Mouse (Mus musculus) intestine, postnatal 0 days (tissue): ENCODE data around the gene Zbtb8a. TPM values are rescaled to one million over a fixed set of nuclear protein-coding genes. Genes with fewer than 3 reads are reported as not detected.
A peak's percentile ranks its signal among the peaks of the same experiment; 100 is the strongest.

ENCODE experiments used
- ATAC-seq: fragments of 200-750 bp; cut with Nextera tagmentation; 2 replicates; pipeline ENCODE4 v1.8.0; 2017; ENCODE audit warnings: mild to moderate bottlenecking, moderate TSS enrichment, moderate library complexity
- H3K27ac ChIP-seq: fragments of 300-500 bp; sonication (generic); 2 replicates; pipeline ENCODE4 v1.5.1; 2014; ENCODE audit warnings: mild to moderate bottlenecking, low read depth, low read length, moderate library complexity
- H3K27me3 ChIP-seq: fragments of 300-500 bp; sonication (generic); replicated peaks from 2 replicates; pipeline ENCODE4 v1.6.1; 2014; ENCODE audit warnings: low read length, mixed read lengths; ENCODE audit not compliant: control insufficient read depth, insufficient read depth
- H3K36me3 ChIP-seq: fragments of 300-500 bp; sonication (generic); 2 replicates; pipeline ENCODE4 v1.6.1; 2014; ENCODE audit warnings: mild to moderate bottlenecking, moderate library complexity; ENCODE audit not compliant: control insufficient read depth, insufficient read depth
- H3K4me1 ChIP-seq: fragments of 300-500 bp; sonication (generic); replicated peaks from 2 replicates; pipeline ENCODE4 v1.6.1; 2014; ENCODE audit warnings: antibody characterized with exemption, low read length, mixed read lengths; ENCODE audit not compliant: control insufficient read depth, insufficient read depth
- H3K4me2 ChIP-seq: fragments of 300-500 bp; sonication (generic); replicated peaks from 2 replicates; pipeline ENCODE4 v1.6.1; 2014; ENCODE audit warnings: low read depth, mild to moderate bottlenecking, moderate library complexity
- H3K4me3 ChIP-seq: fragments of 300-500 bp; sonication (generic); 2 replicates; pipeline ENCODE4 v1.5.1; 2014; ENCODE audit warnings: low read depth, low read length
- H3K9ac ChIP-seq: fragments of 300-500 bp; sonication (generic); 2 replicates; pipeline ENCODE4 v1.6.1; 2014; ENCODE audit warnings: mild to moderate bottlenecking, low read depth, low read length
- H3K9me3 ChIP-seq: fragments of 300-500 bp; sonication (generic); 2 replicates; pipeline ENCODE4 v1.6.1; 2016; ENCODE audit warnings: mixed run types; ENCODE audit not compliant: control insufficient read depth
- CTCF ChIP-seq: sonication (generic); IDR thresholded peaks from 2 replicates; pipeline ENCODE4 v1.5.1; 2016; ENCODE audit warnings: low read depth, mild to moderate bottlenecking, control low read depth, antibody characterized with exemption, moderate library complexity
- WGBS: fragments of 180-500 bp; shearing (Covaris S2); extraction: QIAGEN DNeasy Blood & Tissue Kit; methylation state at CpG from one replicate; pipeline ENCODE4 v1.1.7; 2014; 5-methylcytosine and 5-hydroxymethylcytosine counted together
- polyA plus RNA-seq: library from polyadenylated mRNA; unstranded; fragments of >200 nt; fragmentation: Nextera tagmentation; extraction: Ambion mirVana; gene quantifications from 2 replicates; pipeline ENCODE4 v1.2.1, GENCODE M21; 2015

The Zbtb8a gene
- polyA plus RNA-seq, 1 experiment from 2014 or later = 7.1 TPM

DNA sequence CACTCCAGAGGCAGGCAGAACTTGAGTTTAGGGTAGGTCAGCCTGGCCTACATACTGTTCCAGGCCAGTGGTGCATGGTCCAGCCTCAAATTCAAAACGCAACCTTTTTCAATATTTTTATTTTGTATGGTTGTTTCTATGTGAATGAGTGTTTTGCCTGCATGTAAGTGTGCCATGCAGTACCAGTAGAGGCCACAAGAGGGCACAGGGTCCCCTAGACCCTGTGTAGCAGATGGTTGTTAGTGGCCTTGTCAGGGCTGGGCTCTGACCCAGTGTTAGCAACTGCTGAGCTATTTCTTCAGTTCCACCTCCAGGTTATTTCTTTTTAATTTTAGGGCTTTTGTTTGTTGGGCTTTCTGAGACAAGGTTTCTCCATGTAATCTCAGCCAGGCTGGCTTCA is 27.3 kb downstream of the Zbtb8a start:
- no peak overlapping the region for H3K27ac ChIP-seq
- no peaks in the 10 kb centered on the region for H3K27me3 ChIP-seq
- no peaks in the 10 kb centered on the region for H3K4me1 ChIP-seq
- peak; percentile 95 for TF ChIP-seq CTCF
- H3K4me3 ChIP-seq = no peak overlapping the region
- ATAC-seq = peak; percentile 73
- no peaks in the 10 kb centered on the region for H3K9me3 ChIP-seq
- 28% methylated on average over 1 of the region's 1 CpGs for WGBS
- H3K9ac ChIP-seq = no peak overlapping the region
- peaks cover 38% of the 10 kb centered on the region for H3K36me3 ChIP-seq
- H3K4me2 ChIP-seq = no peak overlapping the region

DNA sequence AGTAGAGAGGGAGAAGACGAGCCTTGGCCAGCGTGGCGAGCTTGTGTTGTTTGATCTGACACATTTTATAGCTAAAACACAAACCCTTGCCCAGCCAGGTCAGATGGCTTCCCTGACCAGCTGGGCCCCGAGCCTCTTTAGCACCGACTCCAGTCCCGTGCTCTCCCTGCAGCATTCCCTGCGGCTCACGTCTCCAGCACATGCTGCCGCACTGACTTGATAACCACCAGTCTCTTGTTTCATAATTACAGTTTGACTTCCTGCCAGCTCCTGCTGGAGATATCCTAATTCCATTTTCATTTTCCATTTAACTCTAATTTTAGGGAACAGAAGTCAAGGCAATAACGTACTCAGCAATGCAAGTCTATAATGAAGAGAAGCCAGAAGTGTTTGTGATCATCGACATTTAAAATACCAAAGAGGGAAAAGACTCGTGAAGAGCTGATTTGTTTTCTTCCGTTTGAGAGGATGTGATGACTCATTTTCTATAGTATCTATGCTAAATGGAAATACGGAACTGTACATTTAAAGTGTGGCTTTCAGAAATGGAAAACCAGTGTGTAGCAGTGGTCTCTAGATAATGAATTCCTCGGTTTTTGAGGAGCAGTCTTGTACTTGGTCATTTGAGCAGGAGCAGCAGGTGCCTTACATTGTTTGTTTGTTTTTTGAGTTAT is 31.3 kb downstream of the Zbtb8a start:
- 74% methylated on average over 15 of the region's 15 CpGs for WGBS
- no peak for TF ChIP-seq CTCF

DNA sequence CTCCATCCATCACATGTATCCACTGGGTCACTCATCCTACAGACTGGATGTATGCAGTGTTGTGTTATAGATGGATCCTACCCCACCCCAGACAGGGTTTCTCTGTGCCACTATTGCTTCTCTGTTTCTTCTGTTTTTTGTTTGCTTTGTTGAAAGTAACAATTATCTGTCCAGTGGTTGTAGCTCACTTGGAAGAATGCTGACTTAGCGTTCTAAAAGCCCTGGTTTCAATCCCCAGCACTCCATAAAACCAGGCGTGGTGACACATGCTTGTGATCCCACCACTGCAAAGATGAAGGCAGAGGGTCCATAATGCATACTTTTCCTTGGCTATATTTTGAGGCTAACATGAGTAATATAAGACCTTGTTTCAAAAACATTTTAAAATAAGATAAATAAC is 35.2 kb downstream of the Zbtb8a start:
- H3K9ac ChIP-seq = no peak overlapping the region
- no peak for ATAC-seq
- TF ChIP-seq CTCF = no peak
- 81% methylated on average over 2 of the region's 2 CpGs for WGBS
- no peaks in the 10 kb centered on the region for H3K27me3 ChIP-seq
- H3K9me3 ChIP-seq = no peaks in the 10 kb centered on the region
- peaks cover 50% of the 10 kb centered on the region for H3K36me3 ChIP-seq
- H3K4me1 ChIP-seq = no peaks in the 10 kb centered on the region
- H3K27ac ChIP-seq = no peak overlapping the region
- H3K4me3 ChIP-seq = no peak overlapping the region
- H3K4me2 ChIP-seq = no peak overlapping the region

More for the DNA sequence above, 31.3 kb downstream of the Zbtb8a start:
- Histone ChIP-seq H3K27me3 (no peaks in the 10 kb centered on the region), H3K9me3 (no peaks in the 10 kb centered on the region), H3K9ac (no peak overlapping the region), H3K36me3 (peaks cover 55% of the 10 kb centered on the region), H3K27ac (no peak overlapping the region), H3K4me3 (no peak overlapping the region), H3K4me2 (no peak overlapping the region), H3K4me1 (no peaks in the 10 kb centered on the region)
- ATAC-seq = no peak

DNA sequence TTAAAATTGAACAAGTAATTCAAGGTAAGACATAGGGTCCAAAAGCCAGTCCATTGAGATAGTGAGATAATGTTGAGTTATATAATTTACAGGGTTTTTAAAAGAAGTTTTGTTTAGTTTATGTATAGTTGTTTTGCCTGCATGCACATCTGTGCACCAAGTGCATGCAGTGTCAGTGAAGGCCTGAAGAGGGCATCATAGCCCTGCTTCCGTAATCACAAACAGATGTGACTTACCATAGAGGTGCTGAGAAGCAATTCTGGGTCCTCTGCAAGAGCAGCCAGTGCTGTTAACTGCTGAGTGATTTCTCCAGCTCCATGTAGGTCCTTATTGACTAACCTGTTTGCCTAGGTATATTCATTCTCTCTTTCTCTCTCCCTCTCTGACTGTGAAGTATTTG is 36.0 kb downstream of the Zbtb8a start:
- Histone ChIP-seq H3K4me2 (no peak overlapping the region), H3K4me1 (no peaks in the 10 kb centered on the region), H3K27ac (no peak overlapping the region), H3K9ac (no peak overlapping the region), H3K27me3 (no peaks in the 10 kb centered on the region), H3K36me3 (peaks cover 50% of the 10 kb centered on the region), H3K4me3 (no peak overlapping the region), H3K9me3 (no peaks in the 10 kb centered on the region)
- 96% methylated on average over 1 of the region's 1 CpGs for WGBS
- peak; percentile 45 for TF ChIP-seq CTCF
- no peak for ATAC-seq

DNA sequence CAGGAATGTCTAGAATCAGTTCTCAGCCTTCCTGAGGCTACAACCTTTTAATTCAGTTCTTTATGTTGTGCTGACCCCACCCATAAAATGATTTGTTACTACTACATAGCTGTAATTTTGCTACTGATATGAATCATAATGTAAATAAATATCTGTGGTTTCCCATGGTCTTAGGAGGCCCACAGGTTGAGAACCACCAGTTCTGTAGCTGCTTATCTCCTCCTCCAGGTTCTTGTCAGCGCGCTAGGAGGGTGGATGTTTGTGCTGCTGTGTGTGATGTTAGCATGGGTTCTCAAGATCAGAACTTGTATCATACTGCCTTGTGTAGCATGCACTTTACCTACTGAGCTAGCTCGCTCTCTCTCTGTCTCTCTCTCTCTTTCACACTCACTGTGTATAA is 38.2 kb downstream of the Zbtb8a start:
- Histone ChIP-seq H3K27me3 (no peaks in the 10 kb centered on the region), H3K4me3 (no peak overlapping the region), H3K27ac (no peak overlapping the region), H3K9me3 (no peaks in the 10 kb centered on the region), H3K36me3 (peaks cover 31% of the 10 kb centered on the region), H3K4me1 (no peaks in the 10 kb centered on the region), H3K4me2 (no peak overlapping the region), H3K9ac (no peak overlapping the region)
- no peak for TF ChIP-seq CTCF
- ATAC-seq = no peak
- whole genome bisulfite sequencing = 62% methylated on average over 3 of the region's 3 CpGs

GRCm38 (mm10) chr4:129336291-129336690 is 41.6 kb downstream of the Zbtb8a start:
- Histone ChIP-seq H3K27me3 (no peaks in the 10 kb centered on the region), H3K4me3 (peak overlapping the region; percentile 77), H3K27ac (peak overlapping the region; percentile 94; the same call in 1 of the 2 replicates), H3K36me3 (peaks cover under 1% of the 10 kb centered on the region; the same call in 1 of the 2 replicates), H3K9ac (peak overlapping the region; percentile 49; the same call in 1 of the 2 replicates), H3K4me1 (0 out of 2 replicates have a peak, but pooled peaks cover 7% of the 10 kb centered on the region), H3K9me3 (no peaks in the 10 kb centered on the region), H3K4me2 (peak overlapping the region; percentile 78)
- no peak for TF ChIP-seq CTCF
- WGBS = 38% methylated on average over 14 of the region's 14 CpGs
- ATAC-seq = no peak
